Mouse (Mus musculus) granulocyte monocyte progenitor cell, adult 5-6 weeks (primary cell): Measurements from ENCODE around the gene Trappc3l. TPM values are rescaled to one million over a fixed set of nuclear protein-coding genes. Genes with fewer than 3 reads are reported as not detected.

Experiments used
- ATAC-seq: replicated peaks from 2 replicates; pipeline ENCODE4 v1.8.0; 2016; ENCODE audit warnings: mild to moderate bottlenecking, moderate TSS enrichment, inconsistent platforms; ENCODE audit not compliant: poor library complexity, severe bottlenecking
- total RNA-seq, 2 experiments: library from RNA; stranded (forward) in 1 of 2; stranded (reverse) in 1 of 2; fragments of 200-712, 200-1000 nt in 1 of 2; fragments of >200 nt in 1 of 2; fragmentation: Nextera tagmentation in 1 of 2; gene quantifications; 2 replicates each; pipeline ENCODE4 v1.2.3; 2014 to 2017

The Trappc3l gene
- total RNA-seq, 2 experiments from 2014 or later: not detected

DNA sequence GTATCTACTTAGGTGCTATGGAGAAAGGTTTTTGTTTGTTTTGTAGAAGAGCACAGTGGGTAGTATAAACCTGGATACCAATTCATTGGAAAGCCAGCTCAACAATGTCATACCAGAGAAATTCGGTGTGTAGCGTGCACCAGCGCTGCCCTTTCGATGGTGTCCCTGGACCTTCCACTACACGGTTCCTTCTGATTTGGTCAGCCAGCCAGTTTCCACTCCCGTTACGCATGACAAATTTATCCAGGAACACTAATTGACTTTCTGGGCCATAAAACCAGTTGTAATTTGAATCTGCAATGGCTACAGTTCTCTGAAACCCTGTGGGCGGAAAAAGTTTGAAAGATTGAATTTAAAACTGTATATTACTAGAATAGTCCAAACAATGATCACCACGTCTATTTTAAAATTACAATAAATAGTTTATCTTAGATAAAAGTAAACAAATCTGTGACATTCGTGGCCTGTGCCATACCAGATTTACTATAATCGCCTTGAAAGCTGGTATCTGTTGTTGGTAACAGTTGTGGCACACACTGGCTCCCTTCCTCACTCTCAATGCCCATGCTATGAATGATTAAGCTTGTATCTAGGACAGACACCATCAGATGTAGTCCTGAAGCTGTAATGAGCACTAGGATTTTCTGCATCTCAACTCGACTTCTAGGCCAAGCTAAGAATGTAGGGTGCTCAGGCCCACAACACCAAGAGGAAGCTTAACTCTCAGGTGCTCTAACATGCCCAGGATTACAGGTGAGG, 118.6 kb downstream of the Trappc3l start:
- no peak for ATAC-seq

Other genes starting within 250 kb of the Trappc3l start
- gene Sult3a1, start 179.9 kb upstream of the Trappc3l start, total RNA-seq (2014; fragmentation: Nextera tagmentation): not detected in 2 replicates
- gene Sult3a1, start 179.9 kb upstream of the Trappc3l start, total RNA-seq (2017): not detected in 2 replicates
- gene Rsph4a, start 132.5 kb upstream of the Trappc3l start, total RNA-seq (2014; fragmentation: Nextera tagmentation): not detected in 2 replicates
- not detected in 2 replicates for gene Rsph4a, start 132.5 kb upstream of the Trappc3l start, total RNA-seq (2017)
- 32.8 and 33.3 TPM in 2 replicates for gene Zup1, start 86.3 kb upstream of the Trappc3l start, total RNA-seq (2014; fragmentation: Nextera tagmentation)
- 31.3 and 42.5 TPM in 2 replicates for gene Zup1, start 86.3 kb upstream of the Trappc3l start, total RNA-seq (2017)
- gene Rwdd1, start 18.0 kb upstream of the Trappc3l start, total RNA-seq (2014; fragmentation: Nextera tagmentation): 129 and 177 TPM in 2 replicates
- 165 and 205 TPM in 2 replicates for gene Rwdd1, start 18.0 kb upstream of the Trappc3l start, total RNA-seq (2017)
- not detected in 2 replicates for gene Calhm4, start 6.7 kb downstream of the Trappc3l start, total RNA-seq (2014; fragmentation: Nextera tagmentation)
- gene Calhm4, start 6.7 kb downstream of the Trappc3l start, total RNA-seq (2017): not detected in 2 replicates
- gene Calhm5, start 58.9 kb downstream of the Trappc3l start, total RNA-seq (2014; fragmentation: Nextera tagmentation): not detected in 2 replicates
- gene Calhm5, start 58.9 kb downstream of the Trappc3l start, total RNA-seq (2017): not detected in 2 replicates
- 3.2 and 6.1 TPM in 2 replicates for gene Calhm6, start 90.4 kb downstream of the Trappc3l start, total RNA-seq (2014; fragmentation: Nextera tagmentation)
- gene Calhm6, start 90.4 kb downstream of the Trappc3l start, total RNA-seq (2017): 3.0 and 4.4 TPM in 2 replicates
- gene Dse, start 170.1 kb downstream of the Trappc3l start, total RNA-seq (2014; fragmentation: Nextera tagmentation): 1.5 TPM in 1 of 2 replicates, not detected in the other
- gene Dse, start 170.1 kb downstream of the Trappc3l start, total RNA-seq (2017): 0.99 and 1.1 TPM in 2 replicates
- gene Tspyl1, start 244.6 kb downstream of the Trappc3l start, total RNA-seq (2014; fragmentation: Nextera tagmentation): 29.1 and 37.5 TPM in 2 replicates
- 40.8 and 41.4 TPM in 2 replicates for gene Tspyl1, start 244.6 kb downstream of the Trappc3l start, total RNA-seq (2017)